Mouse (Mus musculus): ENCODE results near the gene Samd4b. TPM values are rescaled to one million over a fixed set of nuclear protein-coding genes. Genes with fewer than 3 reads are reported as not detected.
"Not testable (repeated sequence)": the region's sequence is repeated elsewhere in the genome, so short reads cannot be mapped to it uniquely, and the experiment has no call there.

Samd4b gene
- polyA plus RNA-seq, 1 experiment from 2014 or later, result 40.7 TPM

DNA sequence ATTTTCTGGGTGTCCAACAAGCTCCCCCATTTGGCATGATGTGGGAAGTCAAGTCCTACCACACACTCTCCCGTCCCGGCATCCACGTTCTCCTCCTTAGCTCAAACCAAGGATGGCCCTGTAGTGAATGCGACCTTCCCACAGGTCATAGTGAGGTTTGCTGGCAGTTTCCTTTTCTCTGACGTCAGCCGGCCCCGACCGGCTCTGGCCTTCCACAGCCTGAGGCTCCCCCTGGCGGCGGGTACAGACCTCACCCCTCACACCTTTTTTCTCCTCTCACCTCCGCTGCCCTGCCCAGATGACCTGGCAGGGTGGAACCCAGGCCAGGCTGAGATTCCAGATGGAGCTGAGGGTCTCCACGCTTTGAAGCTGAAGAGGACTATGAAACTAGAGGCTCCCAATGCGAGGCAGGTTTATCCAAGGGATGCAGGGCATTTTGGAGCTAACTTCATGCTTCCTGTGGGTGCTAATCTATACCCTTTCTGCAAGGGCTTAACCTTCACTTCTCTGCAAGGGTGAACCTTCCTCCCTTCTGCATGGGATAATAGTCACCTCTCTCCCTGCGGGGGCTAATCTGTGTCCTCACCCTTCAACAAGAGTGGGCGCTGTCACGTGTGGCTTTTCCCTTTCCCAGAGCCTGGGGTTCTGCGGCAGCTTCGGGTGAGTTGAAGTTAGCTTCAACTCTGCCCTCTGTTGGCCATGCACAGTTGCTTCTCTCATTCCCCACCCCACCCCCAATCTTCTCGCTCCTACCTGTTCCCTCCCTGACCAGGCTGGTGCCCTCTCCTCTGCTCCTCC, 69.8 kb downstream of the Samd4b start:
- no peaks in the 10 kb centered on the region for H3K27me3 ChIP-seq (ENCODE audit: control insufficient read depth, insufficient read depth, low read length)
- no peaks in the 10 kb centered on the region for H3K36me3 ChIP-seq (ENCODE audit: control insufficient read depth, insufficient read depth, low read length)
- no peak overlapping the region for H3K4me3 ChIP-seq (ENCODE audit: low read depth, low read length)
- ATAC-seq (replicated peaks; ENCODE audit: low FRiP score), result peak; percentile 53; the same call in 1 of the 2 replicates
- H3K9me3 ChIP-seq (ENCODE audit: control insufficient read depth, low read length), result no peaks in the 10 kb centered on the region
- H3K4me2 ChIP-seq (ENCODE audit: low read depth, low read length, severe bottlenecking), result no peak overlapping the region
- H3K4me1 ChIP-seq (replicated peaks; ENCODE audit: control insufficient read depth, insufficient read depth, low read length), result no peaks in the 10 kb centered on the region
- H3K27ac ChIP-seq (ENCODE audit: low read depth, low read length), result no peak overlapping the region
- 5% methylated on average over 19 of the region's 19 CpGs for WGBS
- peak; percentile 88 for DNase-seq (ENCODE audit: low spot score)
- H3K9ac ChIP-seq (ENCODE audit: low read length), result no peak overlapping the region

DNA sequence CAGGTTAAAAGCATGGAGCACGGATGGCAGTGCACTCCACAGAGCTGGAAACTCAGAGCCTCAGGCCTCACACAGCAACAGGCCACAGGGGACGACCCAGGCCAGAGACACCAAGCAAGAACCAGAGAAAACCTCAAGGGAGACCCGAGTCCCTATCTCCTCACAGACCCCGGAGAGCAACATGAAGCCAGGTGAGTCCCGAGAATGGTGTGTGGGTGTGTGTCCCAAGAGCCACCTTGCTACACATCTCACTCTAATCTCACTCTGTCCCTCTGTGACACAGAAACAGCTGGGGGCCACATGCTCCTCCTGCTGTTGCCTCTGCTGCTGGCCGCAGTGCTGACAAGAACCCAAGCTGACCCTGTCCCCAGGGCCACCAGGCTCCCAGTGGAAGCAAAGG, 75.4 kb downstream of the Samd4b start, which contains the start of gene Ifnl3:
Ifnl3 (plus strand) TSS at position 301 of the 400 bp plus-strand sequence.
- H3K27me3 ChIP-seq (ENCODE audit: control insufficient read depth, insufficient read depth, low read length); H3K4me2 ChIP-seq (ENCODE audit: low read depth, low read length, severe bottlenecking); H3K9me3 ChIP-seq (ENCODE audit: control insufficient read depth, low read length); ATAC-seq (replicated peaks; ENCODE audit: low FRiP score); H3K27ac ChIP-seq (ENCODE audit: low read depth, low read length); H3K4me3 ChIP-seq (ENCODE audit: low read depth, low read length); H3K4me1 ChIP-seq (replicated peaks; ENCODE audit: control insufficient read depth, insufficient read depth, low read length); H3K9ac ChIP-seq (ENCODE audit: low read length); H3K36me3 ChIP-seq (ENCODE audit: control insufficient read depth, insufficient read depth, low read length); DNase-seq (ENCODE audit: low spot score): not testable (repeated sequence)
- 69% methylated on average over 5 of the region's 6 CpGs for WGBS

DNA sequence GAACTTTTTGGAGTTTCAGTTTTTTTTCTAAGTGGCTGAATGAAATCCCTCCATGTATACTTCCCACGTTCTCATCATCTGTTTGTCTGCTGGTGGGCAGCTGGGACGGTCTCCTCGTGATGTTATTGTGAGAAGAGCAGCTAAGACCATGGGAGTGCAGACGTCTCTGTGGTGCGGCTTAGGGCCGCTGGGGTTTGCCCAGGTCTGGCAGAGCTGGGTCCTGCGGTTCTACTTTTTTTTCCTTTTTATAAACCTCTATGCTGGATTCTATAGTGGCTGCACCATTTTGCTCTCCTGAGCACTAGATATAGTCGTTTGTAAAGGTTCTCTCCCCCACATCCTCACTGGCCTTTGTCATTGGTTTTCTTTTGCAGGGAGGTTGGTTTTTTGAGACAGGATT, 86.5 kb downstream of the Samd4b start:
- Histone ChIP-seq H3K27me3 (ENCODE audit: control insufficient read depth, insufficient read depth, low read length) (no peaks in the 10 kb centered on the region), H3K4me1 (replicated peaks; ENCODE audit: control insufficient read depth, insufficient read depth, low read length) (no peaks in the 10 kb centered on the region), H3K9me3 (ENCODE audit: control insufficient read depth, low read length) (no peaks in the 10 kb centered on the region), H3K4me2 (ENCODE audit: low read depth, low read length, severe bottlenecking) (no peak overlapping the region), H3K36me3 (ENCODE audit: control insufficient read depth, insufficient read depth, low read length) (no peaks in the 10 kb centered on the region), H3K4me3 (ENCODE audit: low read depth, low read length) (no peak overlapping the region), H3K27ac (ENCODE audit: low read depth, low read length) (no peak overlapping the region), H3K9ac (ENCODE audit: low read length) (no peak overlapping the region)
- no peak for ATAC-seq (replicated peaks; ENCODE audit: low FRiP score)
- WGBS, result 75% methylated on average over 8 of the region's 8 CpGs
- DNase-seq (ENCODE audit: low spot score), result no peak

DNA sequence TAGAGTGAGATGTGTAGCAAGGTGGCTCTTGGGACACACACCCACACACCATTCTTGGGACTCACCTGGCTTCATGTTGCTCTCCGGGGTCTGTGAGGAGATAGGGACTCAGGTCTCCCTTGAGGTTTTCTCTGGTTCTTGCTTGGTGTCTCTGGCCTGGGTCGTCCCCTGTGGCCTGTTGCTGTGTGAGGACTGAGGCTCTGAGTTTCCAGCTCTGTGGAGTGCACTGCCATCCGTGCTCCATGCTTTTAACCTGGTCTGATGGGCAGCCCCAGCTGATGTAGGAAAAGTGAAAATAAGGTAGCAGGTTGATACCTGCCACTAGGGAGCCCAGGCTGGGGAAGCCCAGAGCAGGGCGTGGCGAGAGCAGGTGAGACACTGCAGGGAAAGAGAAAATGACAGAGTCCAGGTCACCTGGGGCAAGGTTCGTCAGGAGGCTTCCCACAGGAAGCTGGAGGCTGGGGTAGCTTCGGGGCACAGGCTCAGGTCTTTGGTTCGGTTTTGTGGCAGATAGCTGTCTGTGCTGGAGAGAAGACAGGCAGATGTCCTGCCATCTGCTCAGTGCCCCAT, 87.5 kb downstream of the Samd4b start, which contains the start of gene Ifnl2:
Ifnl2 (minus strand) TSS at position 51 of the 570 bp plus-strand sequence.
- 71% methylated on average over 8 of the region's 8 CpGs for WGBS
- H3K9ac ChIP-seq (ENCODE audit: low read length), result not testable (repeated sequence)

DNA sequence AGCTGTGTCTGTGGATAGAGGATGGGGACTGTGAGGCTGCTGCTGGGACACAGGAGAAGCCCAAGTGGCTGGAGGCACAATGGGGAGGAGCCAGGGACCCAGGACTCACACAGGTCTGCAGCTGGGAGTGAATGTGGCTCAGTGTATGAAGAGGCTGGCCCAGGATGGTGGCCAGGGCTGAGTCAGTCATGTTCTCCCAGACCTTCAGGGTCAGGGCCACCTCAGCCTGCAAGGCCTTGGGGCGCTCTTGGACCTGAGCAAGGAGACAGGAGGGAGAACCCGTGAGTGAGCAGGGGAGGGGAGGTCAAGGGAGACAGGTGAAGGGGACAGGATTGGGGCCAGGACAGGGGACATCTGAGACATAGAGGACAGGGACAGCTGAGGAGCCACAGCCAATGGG, 88.8 kb downstream of the Samd4b start:
- ATAC-seq (replicated peaks; ENCODE audit: low FRiP score); H3K4me2 ChIP-seq (ENCODE audit: low read depth, low read length, severe bottlenecking): not testable (repeated sequence)
- 76% methylated on average over 2 of the region's 2 CpGs for WGBS

More for the DNA sequence above, 87.5 kb downstream of the Samd4b start, which contains the start of gene Ifnl2:
- not testable (repeated sequence) for ATAC-seq (replicated peaks; ENCODE audit: low FRiP score); H3K4me1 ChIP-seq (replicated peaks; ENCODE audit: control insufficient read depth, insufficient read depth, low read length); H3K27ac ChIP-seq (ENCODE audit: low read depth, low read length); DNase-seq (ENCODE audit: low spot score); H3K4me2 ChIP-seq (ENCODE audit: low read depth, low read length, severe bottlenecking); H3K9me3 ChIP-seq (ENCODE audit: control insufficient read depth, low read length); H3K4me3 ChIP-seq (ENCODE audit: low read depth, low read length); H3K27me3 ChIP-seq (ENCODE audit: control insufficient read depth, insufficient read depth, low read length); H3K36me3 ChIP-seq (ENCODE audit: control insufficient read depth, insufficient read depth, low read length)

DNA sequence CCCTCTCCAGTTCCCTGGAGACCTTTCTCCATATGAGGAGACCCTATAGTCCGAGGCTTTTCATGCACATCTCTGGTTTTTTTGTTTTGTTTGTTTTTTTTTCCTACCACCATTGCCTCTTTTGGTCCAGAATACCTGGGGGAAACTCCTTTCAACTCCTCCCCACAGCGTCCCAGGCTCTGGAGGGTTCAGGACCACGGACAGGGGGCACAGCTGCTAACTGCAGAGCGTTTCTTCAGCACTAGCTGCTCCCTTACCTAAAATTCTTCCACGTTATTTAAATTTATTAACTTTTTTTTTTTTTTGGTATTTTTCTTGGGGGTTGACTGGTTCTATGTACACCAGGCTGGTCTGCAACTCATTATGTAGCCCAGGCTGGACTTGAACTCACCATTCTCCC, 92.4 kb downstream of the Samd4b start:
- no peaks in the 10 kb centered on the region for H3K4me1 ChIP-seq (replicated peaks; ENCODE audit: control insufficient read depth, insufficient read depth, low read length)
- WGBS, result 10% methylated on average over 5 of the region's 5 CpGs
- no peak overlapping the region for H3K4me3 ChIP-seq (ENCODE audit: low read depth, low read length)
- H3K27me3 ChIP-seq (ENCODE audit: control insufficient read depth, insufficient read depth, low read length), result no peaks in the 10 kb centered on the region
- H3K9ac ChIP-seq (ENCODE audit: low read length), result no peak overlapping the region
- no peak overlapping the region for H3K4me2 ChIP-seq (ENCODE audit: low read depth, low read length, severe bottlenecking)
- ATAC-seq (replicated peaks; ENCODE audit: low FRiP score) (no peak), DNase-seq (ENCODE audit: low spot score) (peak; percentile 55)
- no peaks in the 10 kb centered on the region for H3K9me3 ChIP-seq (ENCODE audit: control insufficient read depth, low read length)
- no peak overlapping the region for H3K27ac ChIP-seq (ENCODE audit: low read depth, low read length)
- H3K36me3 ChIP-seq (ENCODE audit: control insufficient read depth, insufficient read depth, low read length), result no peaks in the 10 kb centered on the region

More for the DNA sequence above, 88.8 kb downstream of the Samd4b start:
- H3K9me3 ChIP-seq (ENCODE audit: control insufficient read depth, low read length); H3K27ac ChIP-seq (ENCODE audit: low read depth, low read length); H3K9ac ChIP-seq (ENCODE audit: low read length); H3K36me3 ChIP-seq (ENCODE audit: control insufficient read depth, insufficient read depth, low read length); H3K27me3 ChIP-seq (ENCODE audit: control insufficient read depth, insufficient read depth, low read length); H3K4me3 ChIP-seq (ENCODE audit: low read depth, low read length); DNase-seq (ENCODE audit: low spot score); H3K4me1 ChIP-seq (replicated peaks; ENCODE audit: control insufficient read depth, insufficient read depth, low read length): not testable (repeated sequence)

DNA sequence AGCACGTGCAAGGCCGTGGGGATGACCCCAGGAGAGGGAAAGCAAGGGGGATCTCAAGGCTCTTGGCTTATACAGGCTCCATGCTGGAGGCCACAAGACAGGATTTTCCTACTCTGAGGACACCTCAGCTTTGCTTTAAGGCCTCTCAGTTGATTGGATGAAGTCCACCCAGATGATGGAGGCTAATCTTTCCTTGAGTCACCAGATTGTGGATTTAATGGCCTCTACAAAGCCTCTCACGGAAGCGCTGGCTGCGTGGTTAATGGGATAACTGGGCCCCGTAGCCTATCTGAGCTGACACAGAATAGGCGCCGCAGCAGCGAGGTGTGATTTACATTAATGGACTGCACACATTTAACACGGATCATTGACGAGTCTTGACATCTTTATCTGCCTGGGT, 102.5 kb downstream of the Samd4b start:
- Histone ChIP-seq H3K9me3 (ENCODE audit: control insufficient read depth, low read length) (no peaks in the 10 kb centered on the region), H3K27me3 (ENCODE audit: control insufficient read depth, insufficient read depth, low read length) (no peaks in the 10 kb centered on the region)

DNA sequence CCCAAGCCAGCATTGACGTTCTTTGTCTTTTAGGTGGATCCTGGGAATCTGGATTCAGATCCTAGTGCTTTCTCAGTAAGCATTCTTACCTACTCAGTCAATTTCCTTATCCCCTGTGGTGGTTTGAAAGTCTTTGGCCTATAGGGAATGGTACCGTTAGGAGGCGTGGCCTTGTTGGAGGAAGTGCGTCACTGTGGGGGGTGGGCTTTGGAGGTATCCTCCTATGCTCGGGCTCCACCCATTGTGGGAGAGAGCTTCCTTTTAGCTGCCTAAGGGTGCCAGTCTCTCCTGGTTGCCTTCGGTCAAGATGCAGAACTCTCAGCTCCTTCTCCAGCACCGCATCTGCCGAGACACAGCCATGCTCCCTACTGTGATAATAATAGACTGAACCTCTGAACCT, 105.6 kb downstream of the Samd4b start:
- Histone ChIP-seq H3K4me2 (ENCODE audit: low read depth, low read length, severe bottlenecking) (no peak overlapping the region), H3K9me3 (ENCODE audit: control insufficient read depth, low read length) (no peaks in the 10 kb centered on the region), H3K9ac (ENCODE audit: low read length) (no peak overlapping the region), H3K4me3 (ENCODE audit: low read depth, low read length) (no peak overlapping the region), H3K4me1 (replicated peaks; ENCODE audit: control insufficient read depth, insufficient read depth, low read length) (no peaks in the 10 kb centered on the region; the same call in 1 of the 2 replicates), H3K27ac (ENCODE audit: low read depth, low read length) (no peak overlapping the region), H3K27me3 (ENCODE audit: control insufficient read depth, insufficient read depth, low read length) (peaks cover 3% of the 10 kb centered on the region; the same call in 1 of the 2 replicates), H3K36me3 (ENCODE audit: control insufficient read depth, insufficient read depth, low read length) (no peaks in the 10 kb centered on the region)
- ATAC-seq (replicated peaks; ENCODE audit: low FRiP score), result no peak
- no peak for DNase-seq (ENCODE audit: low spot score)
- 87% methylated on average over 8 of the region's 8 CpGs for WGBS

More for the DNA sequence above, 102.5 kb downstream of the Samd4b start:
- ATAC-seq (replicated peaks; ENCODE audit: low FRiP score) (no peak), DNase-seq (ENCODE audit: low spot score) (no peak)
- no peaks in the 10 kb centered on the region for H3K36me3 ChIP-seq (ENCODE audit: control insufficient read depth, insufficient read depth, low read length)
- 79% methylated on average over 11 of the region's 11 CpGs for WGBS
- H3K9ac ChIP-seq (ENCODE audit: low read length), result no peak overlapping the region
- H3K4me1 ChIP-seq (replicated peaks; ENCODE audit: control insufficient read depth, insufficient read depth, low read length), result no peaks in the 10 kb centered on the region
- no peak overlapping the region for H3K4me3 ChIP-seq (ENCODE audit: low read depth, low read length)
- no peak overlapping the region for H3K4me2 ChIP-seq (ENCODE audit: low read depth, low read length, severe bottlenecking)
- no peak overlapping the region for H3K27ac ChIP-seq (ENCODE audit: low read depth, low read length)

Data from forebrain, embryonic 11.5 days (tissue).